Mouse (Mus musculus) kidney, adult 2 months (tissue): ENCODE data around the gene Slfn5.

Source experiments
- CTCF ChIP-seq: fragments of 200-500 bp; conservative IDR thresholded peaks from 2 replicates; pipeline ENCODE4 v1.5.1; 2011; ENCODE audit warnings: low read depth, mild to moderate bottlenecking, control low read depth, low read length, moderate library complexity, mixed read lengths; ENCODE audit not compliant: insufficient read depth, insufficient read length
- POLR2A ChIP-seq: fragments of 200-500 bp; IDR thresholded peaks from one replicate; pipeline ENCODE4 v1.6.1; 2011; ENCODE audit warnings: low read depth, low read length, control low read depth

DNA sequence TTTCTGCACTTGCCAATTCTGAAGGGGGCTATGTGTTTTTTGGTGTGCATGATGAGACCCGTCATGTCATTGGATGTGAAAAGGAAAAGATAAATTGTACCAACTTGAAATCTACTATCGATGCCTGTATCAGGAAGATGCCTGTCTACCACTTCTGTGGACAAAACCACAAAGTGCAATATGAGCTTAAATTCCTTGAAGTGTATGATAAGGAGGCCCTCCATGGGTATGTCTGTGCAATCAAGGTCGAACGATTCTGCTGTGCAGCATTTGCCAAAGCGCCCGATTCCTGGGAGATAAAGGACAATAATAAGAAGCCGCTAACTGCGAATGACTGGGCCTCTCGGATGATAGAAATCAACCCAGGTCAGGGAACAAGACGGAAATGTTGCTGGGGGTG is 5.8 kb downstream of the Slfn5 start:
- no peak for TF ChIP-seq POLR2A
- TF ChIP-seq CTCF, result no peak
